Mouse (Mus musculus) thymus, adult 2 months (tissue): ENCODE measurements around the gene Slc30a7.

Experiments used
- CTCF ChIP-seq: fragments of 200-500 bp; IDR thresholded peaks from 2 replicates; pipeline ENCODE4 v1.5.1; 2012; ENCODE audit warnings: mild to moderate bottlenecking, control low read depth, low read length, moderate library complexity, borderline replicate concordance; ENCODE audit not compliant: control insufficient read depth, poor library complexity, insufficient read depth; ENCODE audit errors: extremely low read depth
- POLR2A ChIP-seq: fragments of 200-500 bp; IDR thresholded peaks from 2 replicates; pipeline ENCODE4 v1.6.1; 2012; ENCODE audit warnings: mild to moderate bottlenecking, low read length, control low read depth, moderate library complexity; ENCODE audit not compliant: control insufficient read depth, poor library complexity, insufficient read depth; ENCODE audit errors: extremely low read depth

- TF ChIP-seq POLR2A: no peak
- no peak for TF ChIP-seq CTCF
These were observed 39.8 kb upstream of the Slc30a7 start for GRCm38 (mm10) chr3:116047034-116047433.
